Mouse (Mus musculus): Measurements from ENCODE around the gene Ptpn11. TPM values are rescaled to one million over a fixed set of nuclear protein-coding genes. Genes with fewer than 3 reads are reported as not detected.
"Not testable (repeated sequence)": the region's sequence is repeated elsewhere in the genome, so short reads cannot be mapped to it uniquely, and the experiment has no call there.

Ptpn11 gene
- polyA plus RNA-seq, 1 experiment: 6.9 TPM

GRCm38 (mm10) chr5:121229182-121229581 is 38.0 kb upstream of the Ptpn11 start:
- no peak for TF ChIP-seq CTCF (IDR thresholded peaks at IDR 0.05; ENCODE audit: control insufficient read depth, insufficient read depth, insufficient replicate concordance, low read depth, low read length)
- no peak for TF ChIP-seq POLR2A (IDR thresholded peaks at IDR 0.05; ENCODE audit: control insufficient read depth, low read depth, low read length)
- no peak overlapping the region for H3K27ac ChIP-seq (ENCODE audit: control insufficient read depth, insufficient read depth, low read depth, low read length)
- no peaks in the 10 kb centered on the region for H3K27me3 ChIP-seq (ENCODE audit: control insufficient read depth, insufficient read depth, low read length)
- H3K4me3 ChIP-seq (ENCODE audit: control insufficient read depth, low read depth, low read length): peak overlapping the region; percentile 65
- no peaks in the 10 kb centered on the region for H3K36me3 ChIP-seq (ENCODE audit: control insufficient read depth, insufficient read depth, low read length)
- peaks cover 3% of the 10 kb centered on the region for H3K4me1 ChIP-seq (ENCODE audit: control insufficient read depth, insufficient read depth, low read length)

DNA sequence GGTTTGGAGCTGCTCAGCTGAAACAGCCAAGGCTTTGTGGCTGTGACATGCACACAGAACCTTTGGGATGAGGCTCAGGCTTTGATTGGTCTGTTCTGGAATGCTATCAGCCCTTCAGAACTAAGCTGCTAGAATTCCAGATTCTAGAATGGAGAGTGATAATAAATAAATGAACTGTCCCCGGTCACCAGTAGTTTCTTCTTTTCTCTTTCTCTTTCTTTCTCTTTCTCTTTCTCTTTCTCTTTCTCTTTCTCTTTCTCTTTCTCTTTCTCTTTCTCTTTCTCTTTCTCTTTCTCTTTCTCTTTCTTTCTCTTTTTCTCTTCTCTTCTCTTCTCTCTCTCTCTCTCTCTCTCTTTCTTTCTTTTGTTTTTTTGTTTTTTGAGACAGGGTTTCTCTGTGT is 36.1 kb upstream of the Ptpn11 start:
- H3K27me3 ChIP-seq (ENCODE audit: control insufficient read depth, insufficient read depth, low read length); H3K27ac ChIP-seq (ENCODE audit: control insufficient read depth, insufficient read depth, low read depth, low read length); H3K36me3 ChIP-seq (ENCODE audit: control insufficient read depth, insufficient read depth, low read length); H3K4me1 ChIP-seq (ENCODE audit: control insufficient read depth, insufficient read depth, low read length): not testable (repeated sequence)
- peak overlapping the region; percentile 70 for H3K4me3 ChIP-seq (ENCODE audit: control insufficient read depth, low read depth, low read length)

GRCm38 (mm10) chr5:121226845-121227244 is 35.6 kb upstream of the Ptpn11 start:
- TF ChIP-seq POLR2A (IDR thresholded peaks at IDR 0.05; ENCODE audit: control insufficient read depth, low read depth, low read length): no peak
- TF ChIP-seq CTCF (IDR thresholded peaks at IDR 0.05; ENCODE audit: control insufficient read depth, insufficient read depth, insufficient replicate concordance, low read depth, low read length): no peak
- Histone ChIP-seq H3K27me3 (ENCODE audit: control insufficient read depth, insufficient read depth, low read length) (no peaks in the 10 kb centered on the region), H3K4me3 (ENCODE audit: control insufficient read depth, low read depth, low read length) (no peak overlapping the region), H3K4me1 (ENCODE audit: control insufficient read depth, insufficient read depth, low read length) (peaks cover 3% of the 10 kb centered on the region), H3K27ac (ENCODE audit: control insufficient read depth, insufficient read depth, low read depth, low read length) (no peak overlapping the region; the same call in 1 of the 2 replicates), H3K36me3 (ENCODE audit: control insufficient read depth, insufficient read depth, low read length) (no peaks in the 10 kb centered on the region)

GRCm38 (mm10) chr5:121226406-121226805 is 35.2 kb upstream of the Ptpn11 start:
- Histone ChIP-seq H3K36me3 (ENCODE audit: control insufficient read depth, insufficient read depth, low read length) (no peaks in the 10 kb centered on the region), H3K4me3 (ENCODE audit: control insufficient read depth, low read depth, low read length) (no peak overlapping the region), H3K4me1 (ENCODE audit: control insufficient read depth, insufficient read depth, low read length) (peaks cover 7% of the 10 kb centered on the region), H3K27ac (ENCODE audit: control insufficient read depth, insufficient read depth, low read depth, low read length) (no peak overlapping the region), H3K27me3 (ENCODE audit: control insufficient read depth, insufficient read depth, low read length) (no peaks in the 10 kb centered on the region)
- TF ChIP-seq CTCF (IDR thresholded peaks at IDR 0.05; ENCODE audit: control insufficient read depth, insufficient read depth, insufficient replicate concordance, low read depth, low read length) (no peak), POLR2A (IDR thresholded peaks at IDR 0.05; ENCODE audit: control insufficient read depth, low read depth, low read length) (no peak)

GRCm38 (mm10) chr5:121225854-121226253 is 34.7 kb upstream of the Ptpn11 start:
- Histone ChIP-seq H3K27ac (ENCODE audit: control insufficient read depth, insufficient read depth, low read depth, low read length) (no peak overlapping the region), H3K36me3 (ENCODE audit: control insufficient read depth, insufficient read depth, low read length) (no peaks in the 10 kb centered on the region), H3K4me3 (ENCODE audit: control insufficient read depth, low read depth, low read length) (no peak overlapping the region), H3K27me3 (ENCODE audit: control insufficient read depth, insufficient read depth, low read length) (no peaks in the 10 kb centered on the region), H3K4me1 (ENCODE audit: control insufficient read depth, insufficient read depth, low read length) (peaks cover 9% of the 10 kb centered on the region)
- TF ChIP-seq CTCF (IDR thresholded peaks at IDR 0.05; ENCODE audit: control insufficient read depth, insufficient read depth, insufficient replicate concordance, low read depth, low read length): no peak
- TF ChIP-seq POLR2A (IDR thresholded peaks at IDR 0.05; ENCODE audit: control insufficient read depth, low read depth, low read length): no peak

DNA sequence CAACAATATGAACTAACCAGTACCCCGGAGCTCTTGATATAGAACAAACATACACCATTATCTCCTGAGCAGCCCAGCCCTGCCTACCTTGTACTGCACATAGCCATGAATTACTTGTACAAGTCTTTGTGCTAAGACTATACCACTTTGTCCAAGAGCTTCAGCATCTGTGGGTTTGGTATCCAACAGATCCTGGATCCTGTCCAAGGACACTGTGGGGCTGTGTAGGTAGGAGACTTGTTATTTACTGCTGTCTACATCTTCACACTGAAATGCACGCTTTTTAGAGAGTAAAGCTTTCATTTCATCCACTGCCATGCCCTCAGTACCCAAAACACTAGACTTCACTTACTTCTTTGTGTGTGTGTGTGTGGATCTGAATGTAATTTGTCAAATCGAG is 33.7 kb upstream of the Ptpn11 start:
- no peak for TF ChIP-seq CTCF (IDR thresholded peaks at IDR 0.05; ENCODE audit: control insufficient read depth, insufficient read depth, insufficient replicate concordance, low read depth, low read length)
- TF ChIP-seq POLR2A (IDR thresholded peaks at IDR 0.05; ENCODE audit: control insufficient read depth, low read depth, low read length): no peak
- H3K36me3 ChIP-seq (ENCODE audit: control insufficient read depth, insufficient read depth, low read length): no peaks in the 10 kb centered on the region
- no peak overlapping the region for H3K4me3 ChIP-seq (ENCODE audit: control insufficient read depth, low read depth, low read length)
- no peak overlapping the region for H3K27ac ChIP-seq (ENCODE audit: control insufficient read depth, insufficient read depth, low read depth, low read length)
- no peaks in the 10 kb centered on the region for H3K27me3 ChIP-seq (ENCODE audit: control insufficient read depth, insufficient read depth, low read length)
- peaks cover 7% of the 10 kb centered on the region for H3K4me1 ChIP-seq (ENCODE audit: control insufficient read depth, insufficient read depth, low read length)

DNA sequence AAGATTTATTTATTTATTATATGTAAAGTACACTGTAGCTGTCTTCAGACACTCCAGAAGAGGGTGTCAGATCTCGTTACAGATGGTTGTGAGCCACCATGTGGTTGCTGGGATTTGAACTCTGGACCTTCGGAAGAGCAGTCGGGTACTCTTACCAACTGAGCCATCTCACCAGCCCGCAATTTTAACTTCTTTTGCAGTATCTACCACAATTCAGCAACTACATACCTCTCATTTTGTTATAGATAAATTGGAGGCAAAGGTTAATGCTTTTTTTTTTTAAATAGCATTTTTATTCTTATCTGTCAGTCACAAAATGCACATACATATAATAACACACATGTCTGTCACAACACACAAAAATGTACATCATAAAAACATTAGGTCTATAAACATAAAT is 32.8 kb upstream of the Ptpn11 start:
- H3K36me3 ChIP-seq (ENCODE audit: control insufficient read depth, insufficient read depth, low read length); H3K27ac ChIP-seq (ENCODE audit: control insufficient read depth, insufficient read depth, low read depth, low read length); H3K27me3 ChIP-seq (ENCODE audit: control insufficient read depth, insufficient read depth, low read length); H3K4me3 ChIP-seq (ENCODE audit: control insufficient read depth, low read depth, low read length); H3K4me1 ChIP-seq (ENCODE audit: control insufficient read depth, insufficient read depth, low read length): not testable (repeated sequence)

DNA sequence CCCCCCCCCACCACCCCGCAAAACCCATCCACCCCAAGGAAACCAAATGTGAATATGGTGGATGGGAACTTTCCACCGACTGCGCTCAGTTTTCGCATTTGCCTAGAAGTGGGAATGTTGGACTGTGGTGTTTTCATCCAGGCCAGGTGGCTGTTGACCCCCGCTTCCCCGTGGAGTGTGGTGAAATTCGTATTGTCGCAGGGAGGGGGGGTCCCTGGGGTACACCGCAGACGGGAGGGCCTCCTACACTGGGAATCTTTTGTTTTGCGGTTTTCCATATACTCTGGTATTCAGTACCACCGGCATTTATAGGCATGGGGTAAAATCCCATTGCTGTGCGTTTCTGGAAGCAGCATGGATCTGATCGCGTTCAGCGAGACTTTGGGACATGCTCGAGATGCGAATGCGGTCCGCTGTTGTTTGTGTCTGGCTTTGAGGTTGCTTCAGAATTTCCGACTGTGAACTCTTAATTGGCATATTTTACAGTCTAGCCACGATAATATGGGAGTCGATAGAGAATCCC is 30.2 kb upstream of the Ptpn11 start:
- TF ChIP-seq POLR2A (IDR thresholded peaks at IDR 0.05; ENCODE audit: control insufficient read depth, low read depth, low read length): no peak
- TF ChIP-seq CTCF (IDR thresholded peaks at IDR 0.05; ENCODE audit: control insufficient read depth, insufficient read depth, insufficient replicate concordance, low read depth, low read length): no peak
- H3K36me3 ChIP-seq (ENCODE audit: control insufficient read depth, insufficient read depth, low read length): no peaks in the 10 kb centered on the region

More for the DNA sequence above, 30.2 kb upstream of the Ptpn11 start:
- Histone ChIP-seq H3K4me1 (ENCODE audit: control insufficient read depth, insufficient read depth, low read length) (peaks cover 8% of the 10 kb centered on the region), H3K4me3 (ENCODE audit: control insufficient read depth, low read depth, low read length) (peak overlapping the region; percentile 82), H3K27me3 (ENCODE audit: control insufficient read depth, insufficient read depth, low read length) (no peaks in the 10 kb centered on the region), H3K27ac (ENCODE audit: control insufficient read depth, insufficient read depth, low read depth, low read length) (no peak overlapping the region)

Data from testis, adult 2 months (tissue).